Mouse (Mus musculus) retina, postnatal 7 days (tissue): Measurements from ENCODE around the gene Pfkfb3.

Experiments used
- DNase-seq: peaks from one replicate; pipeline ENCODE4 v3.0.0-alpha.2; 2012; ENCODE audit warnings: low read depth, low spot score

Pfkfb3 gene

GRCm38 (mm10) chr2:11553471-11554400 is at the start of gene Pfkfb3:
Pfkfb3 (minus strand) TSS chr2:11554077.
- no peak for DNase-seq

- DNase-seq: peak; percentile 94
Observed at GRCm38 (mm10) chr2:11602506-11603489, 48.9 kb upstream of the Pfkfb3 start.

GRCm38 (mm10) chr2:11601795-11602194 is 47.9 kb upstream of the Pfkfb3 start:
- DNase-seq: no peak

- DNase-seq: no peak
Observed at GRCm38 (mm10) chr2:11597906-11598305, 44.0 kb upstream of the Pfkfb3 start.

GRCm38 (mm10) chr2:11596690-11597089 is 42.8 kb upstream of the Pfkfb3 start:
- no peak for DNase-seq

- no peak for DNase-seq
Observed at GRCm38 (mm10) chr2:11587996-11588395, 34.1 kb upstream of the Pfkfb3 start.

GRCm38 (mm10) chr2:11579399-11579798 is 25.5 kb upstream of the Pfkfb3 start:
- DNase-seq: no peak

- no peak for DNase-seq
Observed at GRCm38 (mm10) chr2:11578187-11578586, 24.3 kb upstream of the Pfkfb3 start.

- no peak for DNase-seq
Observed at GRCm38 (mm10) chr2:11573684-11574083, 19.8 kb upstream of the Pfkfb3 start.

- no peak for DNase-seq
Observed at GRCm38 (mm10) chr2:11571004-11571535, 17.2 kb upstream of the Pfkfb3 start.

GRCm38 (mm10) chr2:11568471-11568870 is 14.6 kb upstream of the Pfkfb3 start:
- DNase-seq: no peak

- no peak for DNase-seq
Observed at GRCm38 (mm10) chr2:11567781-11568362, 14.0 kb upstream of the Pfkfb3 start.

- no peak for DNase-seq
Observed at GRCm38 (mm10) chr2:11566898-11567297, 13.0 kb upstream of the Pfkfb3 start.

- DNase-seq: no peak
Observed at GRCm38 (mm10) chr2:11566241-11566640, 12.4 kb upstream of the Pfkfb3 start.

- no peak for DNase-seq
Observed at GRCm38 (mm10) chr2:11564768-11565167, 10.9 kb upstream of the Pfkfb3 start.

GRCm38 (mm10) chr2:11563256-11563655 is 9.4 kb upstream of the Pfkfb3 start:
- no peak for DNase-seq

GRCm38 (mm10) chr2:11558654-11559053 is 4.8 kb upstream of the Pfkfb3 start:
- no peak for DNase-seq

GRCm38 (mm10) chr2:11557244-11557643 is 3.4 kb upstream of the Pfkfb3 start:
- no peak for DNase-seq

- no peak for DNase-seq
Observed at GRCm38 (mm10) chr2:11555316-11555715, 1.4 kb upstream of the Pfkfb3 start.

GRCm38 (mm10) chr2:11552966-11553451 is 868 bp downstream of the Pfkfb3 start:
- no peak for DNase-seq

- DNase-seq: no peak
Observed at GRCm38 (mm10) chr2:11552297-11552821, 1.5 kb downstream of the Pfkfb3 start.
